Mouse (Mus musculus): Measurements from ENCODE around the gene Olfr410. TPM values are rescaled to one million over a fixed set of nuclear protein-coding genes. Genes with fewer than 3 reads are reported as not detected.

Olfr410 gene
- total and polyA plus RNA-seq, 3 experiments = not detected

- no peak overlapping the region for H3K27ac ChIP-seq
- no peak overlapping the region for H3K9ac ChIP-seq (ENCODE audit: low read depth, low read length)
- no peak overlapping the region for H3K4me3 ChIP-seq
- intact Hi-C loops (cut with DNase I) = loop anchor here (2.0 kb wide), 1 partner anchor 1365 kb away; no protein-coding TSS in a partner anchor
- no peaks in the 10 kb centered on the region for H3K4me1 ChIP-seq (ENCODE audit: control insufficient read depth, insufficient read depth, low read length)
- no peaks in the 10 kb centered on the region for H3K79me2 ChIP-seq (replicated peaks; ENCODE audit: control insufficient read depth, insufficient read depth, low read length)
- no peaks in the 10 kb centered on the region for H3K27me3 ChIP-seq (ENCODE audit: control insufficient read depth, insufficient read depth, low read length)
- H3K36me3 ChIP-seq (ENCODE audit: control insufficient read depth, insufficient read depth, low read length) = no peaks in the 10 kb centered on the region
- TF ChIP-seq EP300 (IDR thresholded peaks at IDR 0.05; ENCODE audit: insufficient read depth, low read depth, low read length) (0 out of 2 replicates have a peak, but pooled peaks have one; percentile 35), CTCF (IDR thresholded peaks at IDR 0.05) (peak; percentile 92), POLR2A (IDR thresholded peaks at IDR 0.05; ENCODE audit: insufficient read depth, low read depth, low read length) (no peak)
- peak; percentile 53 to 81 for DNase-seq
- 12% methylated on average over 22 of the region's 22 CpGs for WGBS
Observed at GRCm38 (mm10) chr11:74371393-74372100, 33.7 kb upstream of the Olfr410 start.

GRCm38 (mm10) chr11:74361769-74362168 lies 23.9 kb upstream of the Olfr410 start, which contains the start of gene Olfr412:
TSS of gene Olfr412 (plus strand) at chr11:74362069.
- Histone ChIP-seq H3K36me3 (ENCODE audit: control insufficient read depth, insufficient read depth, low read length) (no peaks in the 10 kb centered on the region), H3K9ac (ENCODE audit: low read depth, low read length) (no peak within 1 kb of the TSS), H3K79me2 (replicated peaks; ENCODE audit: control insufficient read depth, insufficient read depth, low read length) (no peaks in the 10 kb centered on the region), H3K4me3 (no peak within 1 kb of the TSS), H3K4me1 (ENCODE audit: control insufficient read depth, insufficient read depth, low read length) (no peaks in the 10 kb centered on the region), H3K27me3 (ENCODE audit: control insufficient read depth, insufficient read depth, low read length) (no peaks in the 10 kb centered on the region), H3K27ac (no peak within 1 kb of the TSS)
- no peak for DNase-seq
- TF ChIP-seq CTCF (IDR thresholded peaks at IDR 0.05) (no peak), EP300 (IDR thresholded peaks at IDR 0.05; ENCODE audit: insufficient read depth, low read depth, low read length) (no peak), POLR2A (IDR thresholded peaks at IDR 0.05; ENCODE audit: insufficient read depth, low read depth, low read length) (no peak)
- 60% methylated on average over 1 of the region's 1 CpGs for WGBS
- intact Hi-C loops (cut with DNase I) = no loop called here

DNA sequence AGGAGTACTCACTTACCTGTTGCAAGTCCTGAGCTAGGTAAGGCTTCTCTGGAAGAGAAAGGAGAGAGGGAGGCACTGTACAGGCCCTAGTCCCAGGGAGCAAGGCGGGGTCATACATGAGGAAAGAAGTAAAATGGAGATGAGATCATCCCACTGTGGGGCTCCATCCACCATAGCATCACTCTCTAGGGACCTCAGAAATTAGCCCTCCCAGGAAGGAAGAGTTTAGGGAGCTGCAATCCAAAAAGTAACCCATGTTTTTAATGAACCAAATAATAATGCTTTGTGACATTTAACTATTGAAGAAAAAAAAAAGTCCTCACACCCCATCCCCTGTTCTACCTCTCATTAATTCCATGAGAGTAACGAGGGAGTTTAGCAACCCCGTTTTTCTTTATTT lies 14.7 kb upstream of the Olfr410 start, which contains the start of gene Olfr411:
TSS of gene Olfr411 (minus strand) at position 101 of the 400 bp plus-strand sequence.
- intact Hi-C loops (cut with DNase I) = no loop called here
- Histone ChIP-seq H3K27me3 (ENCODE audit: control insufficient read depth, insufficient read depth, low read length) (no peaks in the 10 kb centered on the region), H3K4me1 (ENCODE audit: control insufficient read depth, insufficient read depth, low read length) (no peaks in the 10 kb centered on the region), H3K4me3 (no peak within 1 kb of the TSS), H3K36me3 (ENCODE audit: control insufficient read depth, insufficient read depth, low read length) (no peaks in the 10 kb centered on the region), H3K79me2 (replicated peaks; ENCODE audit: control insufficient read depth, insufficient read depth, low read length) (no peaks in the 10 kb centered on the region), H3K9ac (ENCODE audit: low read depth, low read length) (no peak within 1 kb of the TSS), H3K27ac (no peak within 1 kb of the TSS)
- TF ChIP-seq CTCF (IDR thresholded peaks at IDR 0.05) = no peak
- no peak for TF ChIP-seq POLR2A (IDR thresholded peaks at IDR 0.05; ENCODE audit: insufficient read depth, low read depth, low read length)
- no peak for TF ChIP-seq EP300 (IDR thresholded peaks at IDR 0.05; ENCODE audit: insufficient read depth, low read depth, low read length)
- 74% methylated on average over 3 of the region's 3 CpGs for WGBS
- DNase-seq = no peak

- Histone ChIP-seq H3K27me3 (ENCODE audit: control insufficient read depth, insufficient read depth, low read length) (no peaks in the 10 kb centered on the region), H3K27ac (no peak overlapping the region), H3K4me1 (ENCODE audit: control insufficient read depth, insufficient read depth, low read length) (no peaks in the 10 kb centered on the region), H3K9ac (ENCODE audit: low read depth, low read length) (no peak overlapping the region), H3K4me3 (no peak overlapping the region), H3K36me3 (ENCODE audit: control insufficient read depth, insufficient read depth, low read length) (no peaks in the 10 kb centered on the region), H3K79me2 (replicated peaks; ENCODE audit: control insufficient read depth, insufficient read depth, low read length) (no peaks in the 10 kb centered on the region)
- TF ChIP-seq EP300 (IDR thresholded peaks at IDR 0.05; ENCODE audit: insufficient read depth, low read depth, low read length) (no peak), CTCF (IDR thresholded peaks at IDR 0.05) (no peak), POLR2A (IDR thresholded peaks at IDR 0.05; ENCODE audit: insufficient read depth, low read depth, low read length) (no peak)
- intact Hi-C loops (cut with DNase I) = no loop called here
- no peak for DNase-seq
Observed at GRCm38 (mm10) chr11:74328781-74329180, 9.1 kb downstream of the Olfr410 start.

GRCm38 (mm10) chr11:74326044-74326443 lies 11.8 kb downstream of the Olfr410 start:
- WGBS = 13% methylated on average over 2 of the region's 2 CpGs
- TF ChIP-seq CTCF (IDR thresholded peaks at IDR 0.05) (no peak), EP300 (IDR thresholded peaks at IDR 0.05; ENCODE audit: insufficient read depth, low read depth, low read length) (no peak), POLR2A (IDR thresholded peaks at IDR 0.05; ENCODE audit: insufficient read depth, low read depth, low read length) (no peak)
- no peak for DNase-seq
- Histone ChIP-seq H3K4me3 (no peak overlapping the region), H3K36me3 (ENCODE audit: control insufficient read depth, insufficient read depth, low read length) (no peaks in the 10 kb centered on the region), H3K27ac (no peak overlapping the region), H3K27me3 (ENCODE audit: control insufficient read depth, insufficient read depth, low read length) (no peaks in the 10 kb centered on the region), H3K79me2 (replicated peaks; ENCODE audit: control insufficient read depth, insufficient read depth, low read length) (no peaks in the 10 kb centered on the region), H3K9ac (ENCODE audit: low read depth, low read length) (no peak overlapping the region), H3K4me1 (ENCODE audit: control insufficient read depth, insufficient read depth, low read length) (no peaks in the 10 kb centered on the region)
- intact Hi-C loops (cut with DNase I) = no loop called here

DNA sequence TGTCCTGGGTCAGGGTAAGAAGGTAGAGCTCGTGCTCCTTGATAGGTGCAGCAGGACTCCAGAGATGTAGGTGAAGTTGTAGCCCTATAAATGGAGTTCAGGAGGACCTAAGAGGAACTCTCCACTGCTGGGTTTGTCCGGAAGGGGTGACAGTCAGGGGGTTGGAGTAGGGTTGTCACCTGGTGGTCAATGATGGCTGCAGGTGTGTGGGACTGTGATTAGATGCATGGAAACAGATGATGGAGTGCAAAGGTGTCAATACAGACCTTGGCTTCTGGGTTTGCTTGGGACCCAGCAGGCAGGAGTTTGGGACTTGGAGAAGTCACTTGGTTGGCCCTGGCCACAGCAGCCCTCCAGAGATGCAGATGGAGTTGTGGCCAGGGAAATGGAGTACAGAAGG lies 50.6 kb downstream of the Olfr410 start:
- H3K36me3 ChIP-seq (ENCODE audit: control insufficient read depth, insufficient read depth, low read length) = no peaks in the 10 kb centered on the region
- H3K27ac ChIP-seq = no peak overlapping the region
- H3K79me2 ChIP-seq (replicated peaks; ENCODE audit: control insufficient read depth, insufficient read depth, low read length) = no peaks in the 10 kb centered on the region
- intact Hi-C loops (cut with DNase I) = no loop called here
- H3K27me3 ChIP-seq (ENCODE audit: control insufficient read depth, insufficient read depth, low read length) = no peaks in the 10 kb centered on the region
- TF ChIP-seq EP300 (IDR thresholded peaks at IDR 0.05; ENCODE audit: insufficient read depth, low read depth, low read length) (no peak), CTCF (IDR thresholded peaks at IDR 0.05) (no peak), POLR2A (IDR thresholded peaks at IDR 0.05; ENCODE audit: insufficient read depth, low read depth, low read length) (no peak)
- H3K4me3 ChIP-seq = no peak overlapping the region
- no peaks in the 10 kb centered on the region for H3K4me1 ChIP-seq (ENCODE audit: control insufficient read depth, insufficient read depth, low read length)
- no peak for DNase-seq
- WGBS = 55% methylated on average over 2 of the region's 2 CpGs
- no peak overlapping the region for H3K9ac ChIP-seq (ENCODE audit: low read depth, low read length)

Data from heart, adult 2 months (tissue).